Mouse (Mus musculus) lung, embryonic 15.5 days (tissue): ENCODE data around the gene Thada. TPM values are rescaled to one million over a fixed set of nuclear protein-coding genes. Genes with fewer than 3 reads are reported as not detected.
A peak's percentile ranks its signal among the peaks of the same experiment; 100 is the strongest.

ENCODE experiments used
- ATAC-seq: fragments of 200-750 bp; cut with Nextera tagmentation; 2 replicates; pipeline ENCODE4 v1.8.0; 2017; ENCODE audit warnings: moderate number of reproducible peaks, borderline replicate concordance; ENCODE audit not compliant: low FRiP score, low TSS enrichment; ENCODE audit errors: extremely low read depth
- H3K27ac ChIP-seq: fragments of 300-500 bp; sonication (generic); 2 replicates; pipeline ENCODE4 v1.5.1; 2015; ENCODE audit warnings: moderate library complexity, mild to moderate bottlenecking, inconsistent platforms
- H3K27me3 ChIP-seq: fragments of 300-500 bp; sonication (generic); 2 replicates; pipeline ENCODE4 v1.6.1; 2015; ENCODE audit warnings: inconsistent platforms
- H3K36me3 ChIP-seq: fragments of 300-500 bp; sonication (generic); 2 replicates; pipeline ENCODE4 v1.6.1; 2015; ENCODE audit warnings: inconsistent platforms
- H3K4me1 ChIP-seq: fragments of 300-500 bp; sonication (generic); 2 replicates; pipeline ENCODE4 v1.6.1; 2015; ENCODE audit warnings: inconsistent platforms
- H3K4me2 ChIP-seq: fragments of 300-500 bp; sonication (generic); 2 replicates; pipeline ENCODE4 v1.6.1; 2015; ENCODE audit warnings: inconsistent platforms, mild to moderate bottlenecking, moderate library complexity
- H3K4me3 ChIP-seq: fragments of 300-500 bp; sonication (generic); 2 replicates; pipeline ENCODE4 v1.5.1; 2015; ENCODE audit warnings: mild to moderate bottlenecking, inconsistent platforms
- H3K9ac ChIP-seq: fragments of 300-500 bp; sonication (generic); 2 replicates; pipeline ENCODE4 v1.6.1; 2015; ENCODE audit warnings: inconsistent platforms
- H3K9me3 ChIP-seq: fragments of 300-500 bp; sonication (generic); 2 replicates; pipeline ENCODE4 v1.6.1; 2016; ENCODE audit warnings: inconsistent platforms
- WGBS: fragments of 180-500 bp; shearing (Covaris S2); methylation state at CpG from one replicate; pipeline ENCODE4 v1.1.7; 2015; 5-methylcytosine and 5-hydroxymethylcytosine counted together
- polyA plus RNA-seq: library from polyadenylated mRNA; unstranded; fragments of >200 nt; fragmentation: Nextera tagmentation; extraction: Ambion mirVana; gene quantifications from 2 replicates; pipeline ENCODE4 v1.2.1, GENCODE M21; 2015

Thada gene
- polyA plus RNA-seq, 1 experiment from 2014 or later = 10.0 TPM

- Histone ChIP-seq H3K36me3 (no peaks in the 10 kb centered on the region), H3K27me3 (no peaks in the 10 kb centered on the region), H3K9me3 (no peaks in the 10 kb centered on the region), H3K4me3 (no peak overlapping the region), H3K27ac (0 out of 2 replicates have a peak overlapping the region, but pooled peaks have one; percentile 17), H3K4me2 (no peak overlapping the region), H3K9ac (no peak overlapping the region), H3K4me1 (peaks cover 67% of the 10 kb centered on the region)
- WGBS = 59% methylated on average over 11 of the region's 11 CpGs
- ATAC-seq = no peak
These were observed 318.6 kb downstream of the Thada start for GRCm38 (mm10) chr17:84147183-84148108.

- H3K4me3 ChIP-seq = no peak overlapping the region
- H3K27ac ChIP-seq = peak overlapping the region; percentile 74
- no peak overlapping the region for H3K4me2 ChIP-seq
- no peaks in the 10 kb centered on the region for H3K27me3 ChIP-seq
- peaks cover 67% of the 10 kb centered on the region for H3K4me1 ChIP-seq
- WGBS = 72% methylated on average over 7 of the region's 7 CpGs
- no peaks in the 10 kb centered on the region for H3K9me3 ChIP-seq
- no peaks in the 10 kb centered on the region for H3K36me3 ChIP-seq
- H3K9ac ChIP-seq = no peak overlapping the region
- no peak for ATAC-seq
These were observed 319.4 kb downstream of the Thada start for GRCm38 (mm10) chr17:84146458-84147182.

- H3K27me3 ChIP-seq = no peaks in the 10 kb centered on the region
- peaks cover 73% of the 10 kb centered on the region for H3K4me1 ChIP-seq
- peak overlapping the region; percentile 74 for H3K27ac ChIP-seq
- no peaks in the 10 kb centered on the region for H3K9me3 ChIP-seq
- no peak overlapping the region for H3K9ac ChIP-seq
- H3K4me2 ChIP-seq = no peak overlapping the region
- ATAC-seq = no peak
- H3K4me3 ChIP-seq = no peak overlapping the region
- WGBS = 20% methylated on average over 10 of the region's 10 CpGs
- H3K36me3 ChIP-seq = no peaks in the 10 kb centered on the region
These were observed 320.1 kb downstream of the Thada start for GRCm38 (mm10) chr17:84145826-84146287.

GRCm38 (mm10) chr17:84144762-84145599 lies 321.0 kb downstream of the Thada start:
- Histone ChIP-seq H3K4me3 (no peak overlapping the region), H3K4me1 (peaks cover 82% of the 10 kb centered on the region), H3K9me3 (no peaks in the 10 kb centered on the region), H3K4me2 (no peak overlapping the region), H3K27me3 (no peaks in the 10 kb centered on the region), H3K27ac (peak overlapping the region; percentile 74), H3K9ac (no peak overlapping the region), H3K36me3 (no peaks in the 10 kb centered on the region)
- no peak for ATAC-seq
- 77% methylated on average over 5 of the region's 5 CpGs for WGBS

- 82% methylated on average over 3 of the region's 3 CpGs for WGBS
- Histone ChIP-seq H3K27ac (no peak overlapping the region), H3K4me1 (peaks cover 74% of the 10 kb centered on the region), H3K9ac (no peak overlapping the region), H3K4me3 (no peak overlapping the region), H3K36me3 (no peaks in the 10 kb centered on the region), H3K27me3 (no peaks in the 10 kb centered on the region), H3K9me3 (no peaks in the 10 kb centered on the region), H3K4me2 (no peak overlapping the region)
- ATAC-seq = no peak
These were observed 321.9 kb downstream of the Thada start for GRCm38 (mm10) chr17:84144130-84144529.

GRCm38 (mm10) chr17:84143219-84143844 lies 322.7 kb downstream of the Thada start:
- WGBS = 34% methylated on average over 12 of the region's 12 CpGs
- no peak for ATAC-seq
- no peak overlapping the region for H3K9ac ChIP-seq
- no peaks in the 10 kb centered on the region for H3K36me3 ChIP-seq
- no peaks in the 10 kb centered on the region for H3K27me3 ChIP-seq
- peaks cover 66% of the 10 kb centered on the region for H3K4me1 ChIP-seq
- H3K9me3 ChIP-seq = no peaks in the 10 kb centered on the region
- H3K4me2 ChIP-seq = no peak overlapping the region
- no peak overlapping the region for H3K4me3 ChIP-seq
- peak overlapping the region; percentile 85; the same call in 1 of the 2 replicates for H3K27ac ChIP-seq

- Histone ChIP-seq H3K27ac (peak overlapping the region; percentile 85), H3K9ac (no peak overlapping the region), H3K27me3 (no peaks in the 10 kb centered on the region), H3K4me3 (no peak overlapping the region), H3K4me2 (0 out of 2 replicates have a peak overlapping the region, but pooled peaks have one; percentile 6), H3K4me1 (peaks cover 68% of the 10 kb centered on the region), H3K9me3 (no peaks in the 10 kb centered on the region), H3K36me3 (no peaks in the 10 kb centered on the region)
- peak; percentile 56 for ATAC-seq
- 62% methylated on average over 6 of the region's 6 CpGs for WGBS
These were observed 324.3 kb downstream of the Thada start for GRCm38 (mm10) chr17:84141691-84142090.

- Histone ChIP-seq H3K4me1 (peaks cover 63% of the 10 kb centered on the region), H3K9me3 (no peaks in the 10 kb centered on the region), H3K36me3 (no peaks in the 10 kb centered on the region), H3K4me3 (no peak overlapping the region), H3K27me3 (no peaks in the 10 kb centered on the region), H3K27ac (peak overlapping the region; percentile 85), H3K9ac (no peak overlapping the region), H3K4me2 (0 out of 2 replicates have a peak overlapping the region, but pooled peaks have one; percentile 6)
- WGBS = 31% methylated on average over 10 of the region's 10 CpGs
- ATAC-seq = peak; percentile 54
These were observed 325.0 kb downstream of the Thada start for GRCm38 (mm10) chr17:84140822-84141507.
